Mouse (Mus musculus) E14TG2a.4 (cell line): ENCODE results near the gene Rnf186.

ENCODE experiments used
- CTCF ChIP-seq: conservative IDR thresholded peaks from 2 replicates; pipeline ENCODE4 v1.5.1; 2014; ENCODE audit warnings: low read length
- NANOG ChIP-seq: IDR thresholded peaks from 2 replicates; pipeline ENCODE4 v1.6.1; 2014; ENCODE audit warnings: borderline replicate concordance, low read length, mixed read lengths

DNA sequence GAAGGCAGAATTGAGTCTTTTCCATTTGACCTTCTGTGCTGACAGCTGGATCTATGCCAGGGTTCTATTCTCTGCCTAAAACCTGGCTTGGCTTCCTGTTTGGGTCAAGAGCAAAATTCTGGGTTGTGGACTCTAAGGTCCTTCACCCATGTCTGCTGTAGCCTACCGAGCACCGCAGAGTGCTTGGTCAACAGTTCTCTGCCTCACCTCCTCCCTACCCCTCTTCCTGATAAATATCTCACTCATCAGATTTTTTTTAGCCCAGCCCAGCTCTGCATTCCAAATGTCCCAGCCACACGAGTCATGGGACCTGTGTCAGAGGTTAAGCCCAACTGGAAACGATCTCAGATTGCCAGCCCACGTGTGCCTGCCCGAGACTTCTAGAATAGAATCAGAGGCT lies 9.1 kb downstream of the Rnf186 start:
- TF ChIP-seq CTCF = no peak
- no peak for TF ChIP-seq NANOG
